Mouse (Mus musculus) limb, embryonic 14.5 days (tissue): Measurements from ENCODE around the gene Pik3cd. TPM values are rescaled to one million over a fixed set of nuclear protein-coding genes. Genes with fewer than 3 reads are reported as not detected.

Source experiments
- ATAC-seq: fragments of 200-750 bp; cut with Nextera tagmentation; 2 replicates; pipeline ENCODE4 v1.8.0; 2017; ENCODE audit warnings: low read depth, moderate number of reproducible peaks, moderate TSS enrichment; ENCODE audit not compliant: low FRiP score
- DNase-seq: peaks from one replicate; pipeline ENCODE4 v3.0.0-alpha.2; 2015; ENCODE audit warnings: low spot score
- H3K27ac ChIP-seq: fragments of 300-500 bp; sonication (generic); replicated peaks from 2 replicates; pipeline ENCODE4 v1.5.1; 2014; ENCODE audit warnings: low read depth, mild to moderate bottlenecking, low read length, moderate library complexity, mixed read lengths
- H3K27me3 ChIP-seq: fragments of 300-500 bp; sonication (generic); 2 replicates; pipeline ENCODE4 v1.6.1; 2014; ENCODE audit warnings: low read length, mixed read lengths; ENCODE audit not compliant: control insufficient read depth, insufficient read depth
- H3K36me3 ChIP-seq: fragments of 300-500 bp; sonication (generic); 2 replicates; pipeline ENCODE4 v1.6.1; 2014; ENCODE audit warnings: mild to moderate bottlenecking, low read length, moderate library complexity, mixed read lengths; ENCODE audit not compliant: control insufficient read depth, insufficient read depth
- H3K4me1 ChIP-seq: fragments of 300-500 bp; sonication (generic); 2 replicates; pipeline ENCODE4 v1.6.1; 2014; ENCODE audit warnings: antibody characterized with exemption, low read length, mixed read lengths; ENCODE audit not compliant: control insufficient read depth, insufficient read depth
- H3K4me2 ChIP-seq: fragments of 300-500 bp; sonication (generic); replicated peaks from 2 replicates; pipeline ENCODE4 v1.6.1; 2014; ENCODE audit warnings: low read depth, mild to moderate bottlenecking, low read length, moderate library complexity; ENCODE audit not compliant: severe bottlenecking
- H3K4me3 ChIP-seq: fragments of 300-500 bp; sonication (generic); replicated peaks from 2 replicates; pipeline ENCODE4 v1.5.1; 2014; ENCODE audit warnings: low read length
- H3K9ac ChIP-seq: fragments of 300-500 bp; sonication (generic); 2 replicates; pipeline ENCODE4 v1.6.1; 2014; ENCODE audit warnings: mild to moderate bottlenecking, low read depth, low read length, moderate library complexity; ENCODE audit not compliant: severe bottlenecking
- H3K9me3 ChIP-seq: fragments of 300-500 bp; sonication (generic); 2 replicates; pipeline ENCODE4 v1.6.1; 2016; ENCODE audit warnings: low read length; ENCODE audit not compliant: control insufficient read depth
- POLR2A ChIP-seq: fragments of 200-500 bp; IDR thresholded peaks from 2 replicates; pipeline ENCODE4 v1.8.0; 2012; ENCODE audit warnings: inconsistent platforms, mild to moderate bottlenecking, moderate library complexity, borderline replicate concordance; ENCODE audit not compliant: insufficient read depth, insufficient read length; ENCODE audit errors: extremely low read depth
- WGBS: fragments of 180-500 bp; shearing (Covaris S2); extraction: QIAGEN DNeasy Blood & Tissue Kit; methylation state at CpG from one replicate; pipeline ENCODE4 v1.1.7; 2014; 5-methylcytosine and 5-hydroxymethylcytosine counted together
- polyA plus RNA-seq, 2 experiments: library from polyadenylated mRNA; depleted of rRNA in 1 of 2; stranded (reverse) in 1 of 2; unstranded in 1 of 2; fragments of >200 nt; fragmentation: Nextera tagmentation in 1 of 2; extraction: Ambion mirVana in 1 of 2; gene quantifications; 2 replicates each; pipeline versions ENCODE4 v1.2.1 to v1.2.3; 2012 to 2014

The Pik3cd gene
- polyA plus RNA-seq, 2 experiments: 5.1 to 5.7 TPM

- no peak for DNase-seq
- Histone ChIP-seq H3K4me3 (no peak overlapping the region), H3K36me3 (no peaks in the 10 kb centered on the region), H3K9ac (no peak overlapping the region), H3K27ac (no peak overlapping the region), H3K4me1 (no peaks in the 10 kb centered on the region), H3K4me2 (no peak overlapping the region), H3K27me3 (no peaks in the 10 kb centered on the region), H3K9me3 (no peaks in the 10 kb centered on the region)
- 83% methylated on average over 7 of the region's 7 CpGs for WGBS
- no peak for ATAC-seq
- no peak for TF ChIP-seq POLR2A
Observed at GRCm38 (mm10) chr4:149663849-149664503, 38.4 kb downstream of the Pik3cd start.

- H3K9ac ChIP-seq: no peak overlapping the region
- no peak overlapping the region for H3K4me3 ChIP-seq
- no peak overlapping the region for H3K4me2 ChIP-seq
- H3K27me3 ChIP-seq: no peaks in the 10 kb centered on the region
- H3K9me3 ChIP-seq: no peaks in the 10 kb centered on the region
- ATAC-seq: no peak
- 78% methylated on average over 14 of the region's 14 CpGs for WGBS
- DNase-seq: no peak
- no peaks in the 10 kb centered on the region for H3K36me3 ChIP-seq
- H3K4me1 ChIP-seq: no peaks in the 10 kb centered on the region
- no peak overlapping the region for H3K27ac ChIP-seq
- no peak for TF ChIP-seq POLR2A
Observed at GRCm38 (mm10) chr4:149661967-149662589, 40.3 kb downstream of the Pik3cd start.

- Histone ChIP-seq H3K4me3 (no peak overlapping the region), H3K9ac (no peak overlapping the region), H3K27me3 (no peaks in the 10 kb centered on the region), H3K27ac (no peak overlapping the region), H3K9me3 (no peaks in the 10 kb centered on the region), H3K4me2 (no peak overlapping the region), H3K36me3 (no peaks in the 10 kb centered on the region), H3K4me1 (no peaks in the 10 kb centered on the region)
- DNase-seq: no peak
- no peak for TF ChIP-seq POLR2A
- WGBS: 83% methylated on average over 7 of the region's 7 CpGs
- ATAC-seq: no peak
Observed at GRCm38 (mm10) chr4:149660598-149660997, 41.8 kb downstream of the Pik3cd start.

GRCm38 (mm10) chr4:149659495-149660116 is 42.8 kb downstream of the Pik3cd start:
- Histone ChIP-seq H3K27me3 (no peaks in the 10 kb centered on the region), H3K9ac (no peak overlapping the region), H3K4me3 (no peak overlapping the region), H3K4me1 (no peaks in the 10 kb centered on the region), H3K27ac (no peak overlapping the region), H3K36me3 (0 out of 2 replicates have a peak, but pooled peaks cover 4% of the 10 kb centered on the region), H3K4me2 (no peak overlapping the region), H3K9me3 (no peaks in the 10 kb centered on the region)
- DNase-seq: no peak
- no peak for TF ChIP-seq POLR2A
- WGBS: 75% methylated on average over 25 of the region's 25 CpGs
- ATAC-seq: no peak

DNA sequence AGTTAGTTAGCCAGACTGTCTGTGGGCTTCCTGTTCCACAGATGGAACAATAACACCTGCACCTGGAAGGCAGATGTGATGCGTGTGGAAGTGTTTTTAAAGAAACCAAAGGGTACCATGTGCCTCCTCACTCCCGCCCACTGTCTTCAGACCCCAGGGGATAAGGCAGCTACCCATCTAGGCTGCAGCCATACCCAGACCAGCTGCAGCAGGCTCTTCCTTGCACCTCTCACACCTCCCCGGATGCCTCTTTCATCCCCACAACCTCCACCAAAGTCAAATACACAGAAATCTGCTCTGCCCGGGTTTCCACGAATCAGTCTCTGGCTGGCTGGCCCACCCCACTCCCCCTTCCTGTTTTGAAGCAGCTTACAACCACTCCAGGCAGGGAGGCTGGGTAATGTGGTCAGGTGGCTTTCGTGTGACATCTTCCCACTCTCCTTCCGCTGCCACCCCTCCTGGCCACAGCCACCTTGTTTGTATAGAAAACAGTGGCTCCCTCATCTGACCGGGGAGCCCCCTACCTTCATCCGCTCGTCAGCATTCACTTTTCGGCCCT is 44.4 kb downstream of the Pik3cd start:
- no peak for TF ChIP-seq POLR2A
- no peak for ATAC-seq

More for the DNA sequence above, 44.4 kb downstream of the Pik3cd start:
- no peak overlapping the region for H3K9ac ChIP-seq
- H3K27me3 ChIP-seq: no peaks in the 10 kb centered on the region
- H3K27ac ChIP-seq: no peak overlapping the region
- peaks cover 10% of the 10 kb centered on the region; the same call in 1 of the 2 replicates for H3K36me3 ChIP-seq
- no peak overlapping the region for H3K4me3 ChIP-seq
- 68% methylated on average over 11 of the region's 11 CpGs for WGBS
- H3K4me1 ChIP-seq: no peaks in the 10 kb centered on the region
- no peak overlapping the region for H3K4me2 ChIP-seq
- no peak for DNase-seq
- no peaks in the 10 kb centered on the region for H3K9me3 ChIP-seq
